Mouse (Mus musculus) hindbrain, embryonic 16.5 days (tissue): ENCODE measurements at regions not wholly inside any gene's neighbourhood (a gene's known extent, or its start where the extent isn't known, plus 50 kb on each side); places are given as distances from the start of the nearest gene placed in this dataset.
A peak's percentile ranks its signal among the peaks of the same experiment; 100 is the strongest.

Source experiments
- ATAC-seq: fragments of 200-750 bp; cut with Nextera tagmentation; 2 replicates; pipeline ENCODE4 v1.8.0; 2017; ENCODE audit warnings: moderate TSS enrichment, moderate library complexity
- H3K27ac ChIP-seq: fragments of 300-500 bp; sonication (generic); 2 replicates; pipeline ENCODE4 v1.5.1; 2014; ENCODE audit warnings: low read depth, mild to moderate bottlenecking, control low read depth, low read length, moderate library complexity
- H3K27me3 ChIP-seq: fragments of 300-500 bp; sonication (generic); replicated peaks from 2 replicates; pipeline ENCODE4 v1.6.1; 2014; ENCODE audit warnings: low read length; ENCODE audit not compliant: control insufficient read depth, insufficient read depth
- H3K36me3 ChIP-seq: fragments of 300-500 bp; sonication (generic); 2 replicates; pipeline ENCODE4 v1.6.1; 2014; ENCODE audit warnings: mild to moderate bottlenecking, low read length, moderate library complexity, mixed read lengths; ENCODE audit not compliant: control insufficient read depth, insufficient read depth
- H3K4me1 ChIP-seq: fragments of 300-500 bp; sonication (generic); 2 replicates; pipeline ENCODE4 v1.6.1; 2014; ENCODE audit warnings: low read depth, low read length; ENCODE audit not compliant: control insufficient read depth, insufficient read depth
- H3K4me2 ChIP-seq: fragments of 300-500 bp; sonication (generic); 2 replicates; pipeline ENCODE4 v1.6.1; 2014; ENCODE audit warnings: mild to moderate bottlenecking, low read length, control low read depth, moderate library complexity
- H3K4me3 ChIP-seq: fragments of 300-500 bp; sonication (generic); 2 replicates; pipeline ENCODE4 v1.5.1; 2014; ENCODE audit warnings: mild to moderate bottlenecking, low read length, control low read depth, moderate library complexity
- H3K9ac ChIP-seq: fragments of 300-500 bp; sonication (generic); 2 replicates; pipeline ENCODE4 v1.6.1; 2014; ENCODE audit warnings: low read depth, mild to moderate bottlenecking, control low read depth, low read length, moderate library complexity
- H3K9me3 ChIP-seq: fragments of 300-500 bp; sonication (generic); 2 replicates; pipeline ENCODE4 v1.6.1; 2014; ENCODE audit warnings: mild to moderate bottlenecking, low read length, moderate library complexity; ENCODE audit not compliant: control insufficient read depth
- WGBS: fragments of 180-500 bp; shearing (Covaris S2); extraction: QIAGEN DNeasy Blood & Tissue Kit; methylation state at CpG from one replicate; pipeline ENCODE4 v1.1.7; 2014; 5-methylcytosine and 5-hydroxymethylcytosine counted together

DNA sequence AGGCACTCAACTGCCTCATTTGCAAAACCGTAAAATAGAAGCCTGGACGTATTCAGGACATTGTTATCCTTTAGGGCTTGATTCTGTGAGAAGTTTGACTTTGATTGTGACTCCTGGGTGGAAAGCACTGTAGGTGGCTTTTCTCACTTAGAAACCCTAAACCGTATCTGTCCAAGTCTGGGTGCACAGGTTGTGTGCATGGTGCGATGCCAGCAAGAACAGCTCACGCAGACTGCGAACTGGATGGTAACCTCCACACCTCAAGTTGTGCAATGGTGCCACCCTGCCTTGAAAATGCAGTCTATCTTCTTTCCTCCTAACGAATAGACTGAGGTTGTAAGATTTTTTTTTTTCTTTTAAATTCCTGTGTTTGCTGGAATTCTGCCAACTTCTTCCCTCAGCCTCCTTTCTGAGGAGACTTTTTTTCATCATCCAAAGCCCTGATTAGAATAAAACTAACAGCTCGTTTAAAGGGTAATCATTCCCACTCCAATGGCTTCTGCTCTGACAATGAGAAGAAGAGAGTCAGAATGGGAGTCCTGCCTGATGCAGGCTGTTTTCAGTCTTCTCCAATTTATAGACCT is 383.8 kb upstream of the Slc30a5 start:
- H3K4me2 ChIP-seq, result no peak overlapping the region
- H3K27ac ChIP-seq, result no peak overlapping the region
- H3K36me3 ChIP-seq, result no peaks in the 10 kb centered on the region
- H3K9me3 ChIP-seq, result no peaks in the 10 kb centered on the region
- ATAC-seq, result no peak
- peaks cover 9% of the 10 kb centered on the region for H3K4me1 ChIP-seq
- no peaks in the 10 kb centered on the region for H3K27me3 ChIP-seq
- WGBS, result 65% methylated on average over 8 of the region's 8 CpGs
- no peak overlapping the region for H3K4me3 ChIP-seq
- H3K9ac ChIP-seq, result no peak overlapping the region

DNA sequence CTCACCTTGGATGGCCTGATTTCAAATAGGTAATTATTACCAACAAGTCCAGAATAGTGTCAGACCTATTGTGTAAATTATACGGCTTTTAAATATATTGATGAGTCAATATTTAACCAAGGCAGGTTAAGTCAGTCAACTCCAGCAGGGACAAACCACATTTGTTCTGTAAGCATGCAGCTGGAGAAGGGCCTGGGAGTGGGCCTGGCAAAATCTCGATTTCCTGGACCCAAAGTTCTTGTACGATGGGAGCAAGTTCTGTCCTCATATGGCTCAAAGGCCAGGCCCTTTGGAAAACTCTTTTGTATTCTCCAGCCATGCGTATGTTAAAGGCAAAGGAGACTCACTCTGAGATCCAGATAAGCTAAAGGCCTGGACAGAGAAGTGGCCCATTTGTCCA is 383.2 kb upstream of the Slc30a5 start:
- no peaks in the 10 kb centered on the region for H3K9me3 ChIP-seq
- WGBS, result 72% methylated on average over 4 of the region's 4 CpGs
- no peaks in the 10 kb centered on the region for H3K27me3 ChIP-seq
- no peak overlapping the region for H3K4me3 ChIP-seq
- no peaks in the 10 kb centered on the region for H3K36me3 ChIP-seq
- peaks cover 9% of the 10 kb centered on the region for H3K4me1 ChIP-seq
- H3K9ac ChIP-seq, result no peak overlapping the region
- H3K27ac ChIP-seq, result no peak overlapping the region
- ATAC-seq, result no peak
- H3K4me2 ChIP-seq, result no peak overlapping the region

DNA sequence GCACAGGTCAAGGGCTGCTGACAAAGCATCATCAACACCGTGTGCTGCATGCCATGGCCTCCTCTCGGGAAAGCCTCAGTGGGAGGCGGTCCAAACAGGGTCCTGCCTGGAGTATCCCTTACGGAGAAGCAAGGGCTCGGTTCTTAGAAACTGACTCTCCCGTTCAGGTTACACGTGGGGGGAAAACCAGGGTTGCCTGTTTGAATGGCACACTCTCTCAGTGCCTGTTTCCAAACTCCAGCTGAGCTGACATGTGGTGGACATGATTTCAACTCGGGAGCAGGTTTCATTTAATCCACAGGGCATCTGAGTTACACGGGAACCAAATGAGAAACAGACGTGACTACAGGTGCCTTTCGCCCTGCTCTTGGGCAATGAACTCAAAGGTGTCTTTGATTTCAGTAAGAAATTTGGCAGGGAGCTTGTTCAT is 382.6 kb upstream of the Slc30a5 start:
- ATAC-seq, result no peak
- Histone ChIP-seq H3K36me3 (no peaks in the 10 kb centered on the region), H3K27ac (no peak overlapping the region), H3K4me1 (peaks cover 9% of the 10 kb centered on the region), H3K9me3 (no peaks in the 10 kb centered on the region), H3K27me3 (no peaks in the 10 kb centered on the region), H3K4me3 (no peak overlapping the region), H3K4me2 (no peak overlapping the region), H3K9ac (no peak overlapping the region)
- 49% methylated on average over 11 of the region's 11 CpGs for WGBS

DNA sequence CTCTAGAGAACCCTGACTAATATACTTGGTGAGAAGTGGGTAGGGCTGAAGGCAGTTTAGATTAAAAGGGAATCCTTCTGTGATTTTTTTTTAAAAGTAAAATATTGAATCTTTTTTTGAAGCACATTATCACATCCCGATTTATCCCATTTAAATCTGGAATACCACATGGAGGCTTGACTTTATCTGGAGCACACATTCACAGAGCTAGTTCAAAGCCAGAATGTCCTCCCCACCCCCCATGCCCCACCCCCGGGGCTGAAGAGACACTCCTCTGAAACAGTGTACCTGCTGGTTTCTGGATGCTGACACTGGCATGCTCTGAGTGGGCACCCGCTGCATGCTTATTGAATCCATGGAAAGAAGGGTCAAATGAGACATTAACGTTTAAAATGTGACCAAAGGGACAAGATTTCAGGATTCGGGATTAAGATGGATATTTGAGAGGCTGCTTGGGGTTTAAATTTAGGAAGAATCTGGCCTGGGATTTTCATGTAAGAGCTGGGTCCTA is 382.0 kb upstream of the Slc30a5 start:
- Histone ChIP-seq H3K27ac (no peak overlapping the region), H3K9ac (no peak overlapping the region), H3K4me2 (no peak overlapping the region), H3K4me1 (peaks cover 9% of the 10 kb centered on the region), H3K27me3 (no peaks in the 10 kb centered on the region), H3K4me3 (no peak overlapping the region), H3K9me3 (no peaks in the 10 kb centered on the region), H3K36me3 (no peaks in the 10 kb centered on the region)
- WGBS, result 56% methylated on average over 5 of the region's 5 CpGs
- ATAC-seq, result no peak

DNA sequence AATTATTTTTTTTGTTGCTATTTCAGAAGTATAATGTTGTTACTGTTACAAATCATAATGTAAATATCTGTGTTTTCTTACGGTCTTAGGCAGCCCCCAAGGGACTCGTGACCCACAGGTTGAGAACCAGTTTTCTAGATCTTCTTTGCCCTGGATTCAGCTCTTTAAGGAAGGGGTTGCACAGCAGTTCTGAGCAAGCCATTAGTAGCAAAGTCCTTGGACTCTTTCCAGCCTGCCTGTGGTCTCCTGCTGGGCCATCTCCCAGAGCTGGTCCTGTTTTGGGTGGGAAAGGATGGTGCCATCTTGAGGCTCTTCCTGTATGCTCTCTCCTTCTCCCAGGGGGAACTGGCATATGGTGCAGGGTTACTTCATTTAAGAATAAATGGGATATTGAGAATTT is 380.9 kb upstream of the Slc30a5 start:
- peaks cover 9% of the 10 kb centered on the region for H3K4me1 ChIP-seq
- no peak overlapping the region for H3K4me2 ChIP-seq
- H3K36me3 ChIP-seq, result no peaks in the 10 kb centered on the region
- H3K27me3 ChIP-seq, result no peaks in the 10 kb centered on the region
- whole genome bisulfite sequencing, result 73% methylated on average over 2 of the region's 2 CpGs
- H3K9me3 ChIP-seq, result no peaks in the 10 kb centered on the region
- no peak overlapping the region for H3K4me3 ChIP-seq
- ATAC-seq, result no peak
- H3K9ac ChIP-seq, result no peak overlapping the region
- no peak overlapping the region for H3K27ac ChIP-seq

DNA sequence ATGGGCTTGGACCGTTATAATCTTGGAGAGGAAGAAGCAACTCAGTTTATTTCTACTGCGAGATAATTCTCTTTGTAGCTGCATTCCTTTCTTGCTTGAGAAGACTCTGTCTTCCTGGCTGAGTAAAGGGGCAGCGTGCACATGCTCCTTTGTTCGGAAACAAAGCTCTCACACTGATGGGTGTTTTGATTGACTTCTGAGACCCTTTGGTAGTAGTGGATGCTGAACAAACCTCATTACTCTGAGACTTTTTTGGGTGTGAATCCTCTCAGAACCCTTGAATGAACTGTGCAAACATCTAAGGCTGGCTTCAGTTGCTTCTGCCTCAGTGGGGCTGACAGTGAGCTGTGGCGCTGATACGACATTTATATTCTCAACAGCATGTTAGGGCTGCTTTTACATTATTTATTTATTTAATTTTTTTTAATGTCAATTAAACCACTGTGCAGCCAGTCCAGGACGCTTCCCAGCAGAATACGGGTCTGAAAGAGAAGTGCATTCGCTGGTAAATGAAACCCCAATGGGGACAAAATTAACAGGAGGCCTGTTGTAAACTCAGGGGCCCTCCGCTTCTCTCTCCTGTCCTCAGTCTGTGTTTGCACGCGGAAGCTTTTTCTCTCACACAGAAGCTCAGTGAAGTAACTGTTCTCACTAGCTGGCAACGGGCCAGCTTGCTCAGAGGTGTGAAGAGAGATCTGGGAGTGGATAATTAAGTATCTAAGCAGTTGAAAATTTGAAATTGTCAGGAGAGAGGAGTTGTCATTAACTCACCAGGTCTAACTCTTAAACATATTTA is 380.1 kb upstream of the Slc30a5 start:
- Histone ChIP-seq H3K27ac (no peak overlapping the region), H3K36me3 (no peaks in the 10 kb centered on the region), H3K4me3 (no peak overlapping the region), H3K4me1 (peaks cover 9% of the 10 kb centered on the region), H3K27me3 (no peaks in the 10 kb centered on the region), H3K4me2 (no peak overlapping the region), H3K9me3 (no peaks in the 10 kb centered on the region), H3K9ac (no peak overlapping the region)
- WGBS, result 24% methylated on average over 13 of the region's 13 CpGs
- ATAC-seq, result peak; percentile 63; the same call in 1 of the 2 replicates

DNA sequence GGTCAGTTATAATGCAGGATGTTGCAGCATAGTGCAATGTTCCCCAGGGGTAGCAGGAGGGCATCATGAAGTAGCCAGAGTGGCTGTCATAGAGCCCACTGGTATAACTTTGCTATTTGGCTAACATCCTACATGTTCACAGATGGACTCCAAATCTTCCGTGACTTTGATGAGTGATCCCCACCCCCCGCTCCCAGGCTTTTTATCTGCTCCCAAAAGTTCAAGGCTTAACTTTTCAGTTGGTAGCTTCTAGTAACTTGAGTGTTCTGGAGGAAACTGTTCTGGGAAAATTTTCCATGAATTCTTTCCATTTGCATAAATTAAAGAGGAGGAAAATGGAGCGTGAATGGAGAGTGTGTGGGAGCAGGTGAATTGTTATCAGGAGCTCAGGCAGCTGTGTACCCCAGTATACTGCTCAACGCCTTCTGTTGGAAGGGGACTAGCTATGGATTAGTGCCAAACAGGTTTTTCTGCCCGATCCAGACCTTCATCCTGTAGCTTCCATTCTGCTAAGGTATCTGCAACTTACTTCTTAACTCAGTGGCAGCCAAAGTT is 379.2 kb upstream of the Slc30a5 start:
- H3K27ac ChIP-seq, result no peak overlapping the region
- no peak overlapping the region for H3K4me2 ChIP-seq
- WGBS, result 67% methylated on average over 5 of the region's 5 CpGs
- H3K9me3 ChIP-seq, result no peaks in the 10 kb centered on the region
- H3K27me3 ChIP-seq, result no peaks in the 10 kb centered on the region
- H3K4me3 ChIP-seq, result no peak overlapping the region
- no peak overlapping the region for H3K9ac ChIP-seq
- peaks cover 9% of the 10 kb centered on the region for H3K4me1 ChIP-seq
- H3K36me3 ChIP-seq, result no peaks in the 10 kb centered on the region
- no peak for ATAC-seq

DNA sequence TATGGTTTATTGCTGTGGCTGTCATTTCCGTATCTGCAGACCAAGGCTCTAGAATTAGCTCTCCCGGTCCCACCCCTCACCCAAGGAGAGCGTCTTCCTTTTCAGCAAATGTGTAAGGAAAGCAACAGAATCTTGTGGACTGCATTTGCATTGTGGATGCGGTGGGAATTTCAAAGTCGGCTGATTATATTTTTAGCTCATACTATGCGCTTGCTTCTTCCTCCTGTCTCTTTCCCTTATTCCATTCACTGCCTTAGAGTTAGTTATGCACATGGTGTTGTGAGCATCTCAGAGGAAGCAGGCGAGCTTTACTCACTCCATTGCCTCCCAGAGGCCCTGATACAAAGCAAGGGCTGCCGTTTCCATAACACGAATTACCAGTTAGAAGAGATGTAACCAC is 375.6 kb upstream of the Slc30a5 start:
- H3K9me3 ChIP-seq, result no peaks in the 10 kb centered on the region
- H3K4me2 ChIP-seq, result no peak overlapping the region
- H3K27me3 ChIP-seq, result no peaks in the 10 kb centered on the region
- no peak overlapping the region for H3K9ac ChIP-seq
- no peak for ATAC-seq
- peaks cover 6% of the 10 kb centered on the region for H3K4me1 ChIP-seq
- 89% methylated on average over 9 of the region's 9 CpGs for WGBS
- H3K4me3 ChIP-seq, result no peak overlapping the region
- no peak overlapping the region for H3K27ac ChIP-seq
- no peaks in the 10 kb centered on the region for H3K36me3 ChIP-seq

DNA sequence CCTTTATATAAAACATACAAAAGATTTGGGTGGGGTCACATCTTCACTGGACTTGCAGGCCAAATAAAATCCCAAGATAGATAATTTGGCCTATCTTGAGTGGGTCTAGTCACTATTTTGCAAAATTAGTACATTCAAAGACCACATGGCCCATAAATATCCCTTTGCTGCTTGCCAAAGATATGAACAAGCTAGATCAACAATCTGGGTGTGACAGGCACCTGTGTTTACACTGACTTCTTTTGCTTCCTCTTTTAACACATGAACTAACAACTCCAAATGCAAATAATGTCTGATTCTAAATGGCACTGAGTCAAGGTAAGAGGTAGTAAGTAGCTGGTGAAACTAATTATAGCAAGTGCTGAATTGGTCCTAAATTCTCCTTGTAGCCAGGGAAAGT is 370.2 kb upstream of the Slc30a5 start:
- Histone ChIP-seq H3K27me3 (no peaks in the 10 kb centered on the region), H3K36me3 (no peaks in the 10 kb centered on the region), H3K27ac (no peak overlapping the region), H3K9ac (no peak overlapping the region), H3K4me3 (no peak overlapping the region), H3K9me3 (no peaks in the 10 kb centered on the region), H3K4me2 (no peak overlapping the region), H3K4me1 (no peaks in the 10 kb centered on the region; the same call in 1 of the 2 replicates)
- no peak for ATAC-seq
